Mouse (Mus musculus) testis, adult 2 months (tissue): ENCODE results near the gene Dcst2.

Experiments
- CTCF ChIP-seq: fragments of 200-500 bp; IDR thresholded peaks from 2 replicates; pipeline ENCODE4 v1.5.1; 2012; ENCODE audit warnings: low read depth, mild to moderate bottlenecking, inconsistent platforms, low read length, moderate library complexity; ENCODE audit not compliant: control insufficient read depth, insufficient read depth, insufficient replicate concordance
- POLR2A ChIP-seq: fragments of 200-500 bp; IDR thresholded peaks from 2 replicates; pipeline ENCODE4 v1.6.1; 2012; ENCODE audit warnings: low read depth, mild to moderate bottlenecking, inconsistent platforms, low read length, moderate library complexity; ENCODE audit not compliant: control insufficient read depth

DNA sequence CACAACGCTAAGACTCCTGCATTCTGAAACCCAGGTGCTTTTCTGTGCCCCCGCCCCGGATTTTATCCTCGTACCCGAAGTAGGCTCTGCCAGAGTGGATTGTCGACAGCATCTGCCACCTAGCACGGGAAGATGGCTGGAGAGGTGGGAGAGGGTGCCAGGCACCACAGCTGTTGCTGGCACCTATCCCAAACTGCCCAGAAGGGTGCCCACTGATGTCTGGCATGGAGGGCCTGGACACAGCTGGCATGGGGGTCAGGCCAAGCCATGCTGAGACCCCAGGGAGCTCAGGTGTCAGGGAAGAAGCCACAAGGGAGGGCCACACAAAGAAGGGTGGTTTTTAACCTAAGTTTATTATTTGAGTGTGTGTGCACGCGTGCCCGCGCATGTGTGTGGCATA lies 28.7 kb upstream of the Dcst2 start:
- TF ChIP-seq POLR2A: no peak
- TF ChIP-seq CTCF: no peak
